Mouse (Mus musculus): ENCODE data around the gene Ufsp1.

Ufsp1 gene

DNA sequence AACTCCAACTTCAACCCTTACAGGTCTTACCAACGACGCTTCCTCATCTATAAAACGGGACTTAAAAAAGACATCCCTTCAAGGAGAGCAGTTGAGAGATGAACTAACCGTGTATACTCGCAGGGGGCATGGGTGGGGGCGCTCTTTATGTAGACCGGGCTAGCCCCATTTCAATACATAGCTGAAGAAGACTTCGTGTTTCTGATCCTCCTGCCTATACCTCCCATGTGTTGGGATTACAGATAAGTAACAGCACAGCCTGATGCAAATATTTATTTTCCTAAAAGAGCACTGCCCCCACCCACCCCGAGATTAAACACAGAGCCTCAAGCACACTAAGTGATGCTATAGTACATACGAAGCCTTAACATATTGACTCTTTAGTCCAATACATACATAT is 39.9 kb downstream of the Ufsp1 start:
- no peak for DNase-seq (ENCODE audit: low spot score in 2 of 2)

GRCm38 (mm10) chr5:137335066-137335465 is 40.6 kb downstream of the Ufsp1 start:
- DNase-seq (ENCODE audit: low spot score in 2 of 2): no peak

GRCm38 (mm10) chr5:137337190-137337589 is 42.8 kb downstream of the Ufsp1 start:
- DNase-seq (ENCODE audit: low spot score in 2 of 2): no peak

DNA sequence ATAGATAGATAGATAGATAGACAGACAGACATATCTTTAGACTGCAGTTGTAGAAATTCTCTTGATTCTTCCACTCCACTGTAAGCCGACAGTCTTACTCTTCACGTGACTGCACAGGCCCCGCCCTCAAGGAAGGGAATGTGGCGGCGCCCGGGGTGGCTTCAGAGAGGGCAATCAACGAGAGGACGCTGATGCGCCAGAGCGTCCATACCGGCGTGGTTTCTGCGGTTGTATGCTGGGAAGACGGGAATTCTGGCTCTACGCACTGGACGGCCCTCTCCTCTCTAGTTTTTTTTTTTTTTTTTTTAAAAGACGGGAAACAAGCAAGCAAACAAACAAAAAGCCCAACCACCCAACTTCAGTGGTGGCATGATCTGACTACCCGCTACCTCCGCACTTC is 43.8 kb downstream of the Ufsp1 start:
- peak; percentile 87 to 90 for DNase-seq (ENCODE audit: low spot score in 2 of 2)

DNA sequence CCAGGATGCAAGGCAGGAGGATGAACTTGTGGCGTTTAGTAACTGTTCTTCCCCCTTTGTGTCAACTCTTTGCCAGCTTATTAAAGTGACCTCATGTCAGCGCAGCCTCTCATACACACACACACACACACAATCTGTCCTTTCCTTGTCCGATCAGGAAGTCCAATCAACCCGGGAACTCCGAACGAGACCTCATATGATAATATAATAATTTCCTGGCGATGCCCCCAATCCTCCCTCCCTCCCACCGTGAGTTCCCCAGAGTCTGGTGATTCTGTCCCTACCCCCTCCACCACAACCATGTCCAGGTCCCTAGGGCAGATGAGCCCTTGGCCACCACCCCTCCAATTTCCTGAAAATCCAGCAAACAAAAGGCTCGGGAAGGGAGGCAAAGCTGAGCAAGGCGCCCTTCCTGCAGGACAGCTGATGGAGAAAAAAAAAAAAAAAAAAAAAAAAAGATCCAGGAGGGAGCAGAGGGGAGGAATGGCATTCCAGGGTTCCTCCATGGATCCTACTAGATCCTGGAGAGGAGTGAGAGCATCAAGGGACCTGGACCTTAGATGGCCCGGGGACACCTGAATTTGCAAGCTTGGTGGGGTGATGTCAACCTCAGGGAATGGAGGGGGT is 44.3 kb downstream of the Ufsp1 start:
- DNase-seq (ENCODE audit: low spot score in 2 of 2): no peak

DNA sequence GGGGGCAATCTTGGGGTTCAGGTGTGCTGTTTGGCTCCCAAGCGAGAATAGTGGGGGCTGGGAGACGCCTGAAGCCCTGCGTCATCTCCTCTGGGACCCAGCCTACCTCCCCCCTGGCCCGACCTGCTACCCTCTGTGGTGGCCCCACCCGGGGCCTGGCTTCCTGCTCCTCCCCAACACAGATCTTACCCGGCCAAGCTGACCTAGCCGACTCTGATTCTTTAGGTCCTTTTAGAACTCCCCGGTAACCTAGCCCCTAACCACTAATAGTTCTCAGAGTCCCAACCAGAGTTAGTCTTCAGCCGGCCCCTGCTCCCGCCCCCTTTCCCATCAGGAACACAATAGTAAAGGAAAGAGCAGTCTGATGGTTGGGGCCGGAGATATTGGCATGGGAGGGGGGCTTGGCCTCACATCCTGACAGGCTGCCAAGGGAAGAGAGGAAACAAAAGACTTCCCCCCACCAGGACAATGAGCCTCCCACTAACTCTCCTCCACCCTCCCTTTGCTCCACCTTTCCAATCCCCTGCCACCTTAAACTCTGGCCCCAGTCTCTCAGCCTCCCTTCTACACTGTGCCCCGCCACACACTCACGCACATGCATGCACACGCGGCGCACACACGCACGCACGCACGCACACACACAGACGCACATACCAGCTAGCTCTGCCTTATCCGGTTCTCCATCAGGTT is 45.0 kb downstream of the Ufsp1 start:
- no peak for DNase-seq (ENCODE audit: low spot score in 2 of 2)

DNA sequence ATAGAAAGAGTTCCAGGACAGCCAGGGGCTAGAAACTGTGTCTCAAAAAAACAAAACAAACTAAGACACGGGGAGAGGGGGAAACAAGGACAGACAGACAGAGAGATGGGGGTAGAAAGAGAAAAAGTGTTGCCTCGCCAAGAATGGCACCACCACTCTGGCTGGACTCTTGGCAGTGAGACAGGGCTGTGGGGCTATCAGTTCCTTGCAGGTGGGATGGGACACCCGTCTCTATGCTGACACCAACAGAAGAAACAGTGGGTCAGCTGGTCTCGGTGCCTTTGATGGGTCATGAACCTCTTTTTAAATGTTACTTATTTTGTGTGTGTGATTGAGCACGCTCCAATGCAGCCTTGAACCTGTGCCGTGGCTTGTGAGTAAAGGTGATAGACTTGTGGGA is 45.8 kb downstream of the Ufsp1 start:
- DNase-seq (ENCODE audit: low spot score in 2 of 2): no peak

GRCm38 (mm10) chr5:137342407-137343012 is 48.1 kb downstream of the Ufsp1 start:
- DNase-seq (ENCODE audit: low spot score in 2 of 2): no peak

- no peak for DNase-seq (ENCODE audit: low spot score in 2 of 2)
Measured at GRCm38 (mm10) chr5:137343412-137343811, 49.0 kb downstream of the Ufsp1 start.

DNA sequence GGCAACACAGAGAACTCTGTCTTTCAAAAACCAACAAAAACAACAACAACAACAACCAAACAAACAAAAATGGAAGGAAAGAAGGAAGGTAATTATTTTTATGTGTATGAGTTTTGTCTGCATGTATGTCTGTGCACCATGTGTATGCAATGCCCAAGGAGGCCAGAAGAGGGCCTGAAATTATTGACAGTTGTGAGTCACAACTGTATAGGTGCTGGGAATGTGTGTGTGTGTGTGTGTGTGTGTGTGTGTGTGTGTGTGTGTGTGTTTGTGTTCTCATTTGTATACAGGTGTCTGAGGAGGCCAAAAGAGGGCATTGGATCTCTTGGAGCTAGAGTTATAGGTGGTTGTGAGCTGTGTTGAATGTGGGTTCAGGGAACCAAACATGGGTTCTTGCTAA is 49.4 kb downstream of the Ufsp1 start:
- DNase-seq (ENCODE audit: low spot score in 2 of 2): no peak
